Mouse (Mus musculus) gastrocnemius, postnatal 36 days (tissue): ENCODE data around the gene Phf19. TPM values are rescaled to one million over a fixed set of nuclear protein-coding genes. Genes with fewer than 3 reads are reported as not detected.

Experiments used
- DNase-seq, 2 experiments: peaks; one replicate each; pipeline ENCODE4 v3.0.0; 2022
- intact Hi-C: fragments of 180-260 bp; cut with DNase I; formaldehyde crosslinking; loops from one replicate; pipeline ENCODE4 v1.15.1; 2025
- total RNA-seq, 2 experiments: library from RNA; stranded (reverse); gene quantifications; 2 replicates each; pipeline ENCODE4 v1.2.3; 2021

The Phf19 gene
- total RNA-seq, 2 experiments from 2014 or later: 0.38 to 0.64 TPM

DNA sequence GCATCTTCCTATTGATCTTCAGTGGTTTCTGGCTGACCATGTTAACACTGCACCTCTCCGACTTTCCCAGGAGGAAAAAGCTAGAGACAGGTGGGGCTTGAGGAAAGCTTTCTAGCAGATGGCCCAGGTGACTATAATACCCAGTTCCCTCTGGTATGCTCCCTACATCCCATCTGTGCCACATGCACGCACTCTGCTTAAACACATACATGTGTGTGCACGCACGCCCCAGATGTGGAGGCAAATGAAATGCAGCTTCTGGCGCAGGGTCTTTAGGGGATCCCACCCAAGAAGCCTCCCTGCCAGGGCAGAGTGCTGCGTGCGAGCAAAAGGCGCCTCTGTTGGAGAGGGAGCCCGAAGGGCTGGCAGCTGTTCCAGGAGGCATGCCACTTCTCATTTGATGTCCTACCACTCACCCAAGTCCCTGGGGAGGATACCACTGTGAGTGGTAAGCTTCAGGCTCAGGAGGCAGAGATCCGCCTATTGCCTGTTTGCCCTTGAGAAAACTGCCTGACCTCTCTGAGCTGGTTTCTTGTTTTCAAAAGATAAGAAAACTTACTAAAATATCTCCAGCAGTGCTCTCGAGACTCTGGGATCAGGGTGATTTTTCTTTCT is 27.3 kb upstream of the Phf19 start:
- DNase-seq: no peak
- intact Hi-C loops: no loop called here

- no peak for DNase-seq
- intact Hi-C loops: no loop called here
Measured at GRCm38 (mm10) chr2:34940246-34940645, 26.4 kb upstream of the Phf19 start.

- DNase-seq: peak in 1 of 2 experiments; percentile 42
- intact Hi-C loops: no loop called here
Measured at GRCm38 (mm10) chr2:34938269-34939208, 24.7 kb upstream of the Phf19 start.

- intact Hi-C loops: no loop called here
- DNase-seq: no peak
Measured at GRCm38 (mm10) chr2:34937460-34937859, 23.6 kb upstream of the Phf19 start.

DNA sequence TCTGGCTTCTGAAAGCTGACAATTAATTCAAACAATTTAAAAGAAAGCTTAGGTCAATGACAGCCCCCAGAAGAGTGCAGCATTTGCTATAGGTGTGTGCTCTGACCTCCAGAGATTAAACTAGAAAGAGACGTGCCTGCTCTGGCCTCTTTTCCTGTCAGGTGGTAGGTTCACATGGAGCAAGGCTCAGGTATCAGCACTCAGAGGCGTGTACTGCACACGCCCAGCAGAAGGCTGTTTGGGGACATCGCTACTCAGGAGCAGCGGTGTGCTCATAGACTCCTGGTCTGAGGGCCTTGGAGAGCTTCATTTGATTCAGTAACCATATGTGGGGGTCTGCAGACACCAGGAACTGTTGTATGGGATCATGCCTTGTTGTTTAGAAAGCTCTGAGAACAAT is 13.5 kb upstream of the Phf19 start:
- DNase-seq: no peak
- intact Hi-C loops: no loop called here

DNA sequence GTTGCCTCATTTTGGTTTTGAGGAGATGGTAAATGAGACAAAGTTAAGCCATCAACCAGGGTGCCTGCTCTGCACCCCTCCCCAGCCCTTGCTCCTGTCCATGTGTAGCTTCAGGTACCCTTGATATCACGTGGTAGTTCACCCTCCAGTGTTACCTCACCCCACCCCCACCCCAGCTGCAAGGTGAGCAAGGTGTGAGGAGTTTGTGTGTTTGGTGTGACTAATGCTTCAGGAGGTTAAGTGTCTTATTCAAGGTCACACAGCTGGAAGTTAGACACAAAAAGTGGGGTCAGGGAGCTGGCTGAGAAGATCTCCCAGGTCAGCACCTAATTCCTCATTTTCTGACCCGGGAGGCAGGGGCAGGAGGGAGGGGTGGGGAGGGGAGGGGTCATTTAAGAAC is 8.9 kb upstream of the Phf19 start:
- intact Hi-C loops: no loop called here
- DNase-seq: no peak

- no peak for DNase-seq
- intact Hi-C loops: no loop called here
Measured at GRCm38 (mm10) chr2:34920144-34920543, 6.3 kb upstream of the Phf19 start.

DNA sequence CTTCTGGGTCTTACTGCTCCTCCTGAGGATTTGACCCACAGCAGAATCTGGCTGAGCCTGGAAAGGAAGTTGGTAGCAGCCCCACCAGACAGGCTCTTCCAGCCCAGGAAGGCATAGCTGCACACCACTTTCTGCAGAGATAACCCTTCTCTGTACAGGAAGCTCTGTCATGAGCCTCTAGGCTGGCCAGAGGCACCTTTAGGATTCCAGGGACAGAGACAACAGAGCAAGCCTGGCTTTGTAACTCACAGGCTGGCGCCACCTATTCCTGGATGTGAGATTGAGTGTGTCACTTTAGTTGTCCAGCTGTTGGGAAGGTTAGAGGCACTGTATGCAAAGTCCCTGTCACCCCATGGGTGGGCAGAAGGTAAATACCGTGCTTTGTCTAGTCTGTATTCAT is 1.3 kb upstream of the Phf19 start:
- no peak for DNase-seq
- intact Hi-C loops: no loop called here

GRCm38 (mm10) chr2:34914823-34915082 is 927 bp upstream of the Phf19 start:
- intact Hi-C loops: no loop called here

DNA sequence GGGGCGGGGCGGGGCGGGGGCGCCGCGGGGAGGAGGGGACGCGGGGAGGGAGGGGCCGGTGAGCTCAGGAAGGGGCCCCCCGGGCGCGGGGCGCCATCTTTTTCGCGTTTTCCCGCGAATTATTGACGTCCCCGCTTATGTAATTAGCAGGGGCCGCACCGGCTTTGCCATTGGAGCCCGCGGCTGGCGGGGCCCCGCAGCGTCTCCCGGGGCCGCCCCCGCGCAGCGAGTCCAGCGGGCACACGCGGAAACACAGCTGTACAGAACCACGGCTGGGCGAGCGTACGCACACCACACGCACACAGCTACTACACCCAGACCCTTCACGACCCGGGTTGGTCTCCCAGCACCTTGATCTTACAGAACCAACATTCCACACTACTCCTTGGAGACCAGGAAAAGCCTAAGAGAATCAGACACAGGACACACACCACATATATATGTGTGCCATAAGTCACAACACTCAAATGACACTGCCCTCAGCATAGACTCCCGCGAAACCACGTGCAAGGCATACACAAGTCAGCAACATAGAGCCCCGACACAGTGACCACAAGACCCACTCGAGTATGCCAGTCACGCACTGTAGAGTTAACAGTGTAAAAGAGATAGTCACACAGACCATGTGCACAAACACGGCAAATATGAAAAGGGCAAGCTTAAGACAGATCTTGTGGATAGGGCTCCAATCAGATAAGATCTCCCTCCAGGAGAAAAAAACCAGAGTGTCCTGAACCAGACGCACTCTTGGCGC is 420 bp upstream of the Phf19 start:
- intact Hi-C loops: no loop called here
- DNase-seq: peak in 1 of 2 experiments; percentile 37

More at GRCm38 (mm10) chr2:34914823-34915082, 927 bp upstream of the Phf19 start:
- no peak for DNase-seq

DNA sequence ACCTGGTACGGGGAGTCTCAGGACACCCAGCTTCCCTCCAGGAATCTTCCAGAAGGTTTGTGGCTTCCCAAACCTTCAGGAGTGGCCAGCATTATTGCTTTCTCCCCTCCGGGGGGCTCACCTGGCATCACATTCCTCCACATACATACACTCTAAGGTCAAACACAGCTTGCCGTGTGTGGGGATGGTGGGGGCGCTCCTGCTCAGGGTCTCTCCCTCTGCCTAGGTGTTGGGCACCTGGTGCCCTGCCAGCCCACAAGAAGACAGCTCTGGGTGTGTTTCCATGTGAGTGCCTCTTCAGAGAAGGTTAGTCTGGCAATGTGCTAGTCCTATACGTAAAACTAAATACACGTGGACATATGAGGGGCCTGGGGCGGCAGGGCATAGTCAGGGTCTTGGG is 1.2 kb downstream of the Phf19 start:
- intact Hi-C loops: no loop called here
- no peak for DNase-seq

- intact Hi-C loops: no loop called here
- DNase-seq: no peak
Measured at GRCm38 (mm10) chr2:34911871-34912270, 2.0 kb downstream of the Phf19 start.

- intact Hi-C loops: no loop called here
- no peak for DNase-seq
Measured at GRCm38 (mm10) chr2:34909719-34910118, 4.1 kb downstream of the Phf19 start.

GRCm38 (mm10) chr2:34906861-34907604 is 6.8 kb downstream of the Phf19 start:
- peak; percentile 51 to 60 for DNase-seq
- intact Hi-C loops: no loop called here

DNA sequence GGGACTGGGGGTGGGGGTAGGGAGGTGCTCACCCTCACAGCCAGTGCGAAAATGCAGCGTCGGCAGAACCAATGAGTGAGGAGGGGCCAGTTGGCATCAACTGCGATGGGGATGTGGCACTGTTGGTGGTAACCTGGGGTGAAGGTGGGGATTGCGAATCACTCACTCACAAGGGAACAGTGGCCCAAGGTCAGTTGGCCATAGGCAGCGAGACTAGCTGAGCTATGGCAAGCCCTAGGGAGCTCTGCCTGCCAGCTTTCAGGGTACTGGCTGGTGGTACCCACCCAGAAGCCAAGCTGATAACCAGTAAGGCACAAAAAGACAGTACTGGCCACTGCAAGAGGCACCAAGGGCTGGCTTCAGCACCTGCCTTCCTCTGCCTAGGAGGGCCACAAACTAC is 7.4 kb downstream of the Phf19 start:
- no peak for DNase-seq
- intact Hi-C loops: no loop called here

DNA sequence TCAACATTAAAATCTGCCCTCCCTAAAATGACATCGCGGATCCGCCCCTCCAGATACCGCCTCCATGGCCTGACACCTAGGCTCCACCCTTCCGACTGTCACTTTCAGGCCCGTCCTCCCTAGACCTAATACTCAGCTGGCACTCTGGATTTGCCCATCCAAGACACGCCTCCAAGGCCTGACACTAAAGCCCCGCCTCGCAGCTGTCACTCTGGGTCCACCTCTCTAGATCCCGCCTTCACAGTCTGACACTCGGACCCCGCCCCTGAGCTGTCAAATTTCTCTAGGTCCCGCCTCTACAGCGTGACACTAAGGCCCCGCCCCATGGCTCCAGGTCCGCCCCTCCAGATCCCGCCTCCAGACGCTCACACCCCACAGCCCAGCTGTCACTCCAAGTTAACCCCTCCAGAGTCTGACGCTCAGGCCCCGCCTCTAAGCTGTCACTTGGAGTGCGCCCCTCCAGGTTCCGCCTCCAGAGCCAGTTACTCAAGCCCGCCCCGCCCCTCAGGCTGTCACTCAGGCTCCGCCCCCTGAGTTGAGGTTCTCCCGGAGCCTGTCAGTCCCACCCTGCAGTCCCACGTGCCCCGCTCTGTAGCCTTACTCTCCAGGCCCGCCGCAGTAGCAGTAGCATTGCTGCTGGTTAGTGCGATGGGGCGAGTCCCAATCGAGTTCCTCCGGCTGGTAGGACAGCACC is 8.8 kb downstream of the Phf19 start:
- DNase-seq: peak; percentile 98
- intact Hi-C loops: no loop called here

DNA sequence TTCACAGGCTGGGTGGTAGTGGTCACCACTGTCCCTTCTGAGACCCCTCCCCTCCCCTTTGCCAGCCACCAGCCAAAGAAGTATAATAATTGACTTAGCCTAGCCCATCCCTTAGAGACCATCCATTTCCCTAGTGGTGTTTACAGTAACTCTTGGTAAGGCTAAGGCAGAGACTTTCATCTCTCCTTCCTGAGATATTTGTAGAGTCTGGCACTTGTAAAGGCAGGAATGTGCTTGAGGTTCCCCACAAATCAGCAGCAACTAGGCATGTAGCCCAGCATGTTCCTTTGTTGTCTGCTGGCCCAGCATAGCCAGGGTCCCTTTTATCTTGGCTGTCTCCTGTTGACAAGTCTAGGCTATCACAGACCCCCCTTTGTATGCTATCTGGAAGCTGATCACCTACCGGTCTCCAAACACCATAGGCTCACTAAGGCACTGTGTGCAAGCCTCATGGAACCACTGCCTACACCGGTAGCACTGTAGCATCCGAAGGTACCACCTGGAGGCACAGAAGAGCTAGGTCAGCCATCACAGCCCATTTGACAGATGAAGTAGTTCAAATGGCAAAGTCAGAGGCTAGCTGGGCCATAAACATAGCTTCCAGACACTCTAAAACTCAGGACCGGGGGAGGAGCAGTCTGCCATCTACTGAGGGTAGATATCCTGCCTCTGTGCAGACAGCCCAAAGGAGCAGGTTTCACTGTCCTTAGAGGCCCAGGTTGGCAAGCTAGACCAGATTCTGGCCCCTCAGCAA is 10.0 kb downstream of the Phf19 start:
- intact Hi-C loops: no loop called here

DNA sequence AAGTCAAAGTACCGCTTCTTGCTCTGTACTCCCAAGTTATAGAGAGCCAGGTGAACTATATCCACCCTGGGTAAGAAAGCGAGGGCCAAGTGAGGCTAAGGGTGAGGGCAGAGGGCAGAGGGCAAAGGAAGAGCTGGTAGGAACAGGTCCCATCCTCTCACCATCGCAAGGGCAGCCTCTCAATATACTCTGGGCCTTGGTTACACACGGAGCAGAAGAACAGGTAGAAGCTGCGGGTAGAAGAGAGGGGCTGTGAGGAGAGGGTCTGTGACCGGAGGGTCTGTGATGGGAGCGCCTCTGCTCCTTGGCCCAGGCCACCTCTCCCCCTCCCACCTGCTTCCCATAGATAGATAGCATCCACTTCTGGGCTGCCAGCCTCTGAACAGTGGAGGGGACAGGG is 10.6 kb downstream of the Phf19 start:
- intact Hi-C loops: no loop called here

More for the DNA sequence above, 10.0 kb downstream of the Phf19 start:
- DNase-seq: no peak

GRCm38 (mm10) chr2:34902731-34903130 is 11.1 kb downstream of the Phf19 start:
- intact Hi-C loops: no loop called here
- DNase-seq: no peak

More for the DNA sequence above, 10.6 kb downstream of the Phf19 start:
- DNase-seq: no peak
